Mouse (Mus musculus): Measurements from ENCODE around the gene Cyp46a1. TPM values are rescaled to one million over a fixed set of nuclear protein-coding genes. Genes with fewer than 3 reads are reported as not detected.

The Cyp46a1 gene
- polyA plus RNA-seq, 1 experiment from 2014 or later: 0.09 TPM

DNA sequence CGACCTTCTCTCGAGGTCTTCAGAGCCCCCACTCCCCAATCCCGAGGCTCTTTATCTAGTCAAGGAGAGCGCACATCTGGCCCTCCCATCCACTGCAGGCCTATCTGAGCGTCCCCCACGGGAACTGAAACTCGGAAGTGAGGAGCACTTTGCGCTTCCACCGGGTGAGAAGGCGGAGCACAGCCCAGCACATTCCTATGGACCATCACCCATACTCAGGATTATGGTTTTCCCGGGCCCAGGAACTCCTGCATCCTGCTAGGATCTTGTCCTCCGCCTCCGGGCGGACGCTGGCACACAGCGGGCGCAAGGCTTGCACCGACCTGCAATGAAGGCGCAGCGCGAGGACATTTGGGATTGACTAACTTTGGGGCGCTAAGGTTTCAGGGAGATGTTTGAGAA lies 699 bp upstream of the Cyp46a1 start:
- H3K4me2 ChIP-seq: peak overlapping the region; percentile 79
- peaks cover 19% of the 10 kb centered on the region for H3K4me1 ChIP-seq (replicated peaks)
- H3K9me3 ChIP-seq (replicated peaks): no peaks in the 10 kb centered on the region
- H3K4me3 ChIP-seq (replicated peaks): peak overlapping the region; percentile 52
- H3K27me3 ChIP-seq: peaks cover 92% of the 10 kb centered on the region
- peak; percentile 43 for ATAC-seq (ENCODE audit: insufficient read depth)
- no peaks in the 10 kb centered on the region for H3K36me3 ChIP-seq (replicated peaks)
- WGBS (ENCODE audit: insufficient replicate concordance): under 1% methylated on average over 22 of the region's 22 CpGs
- no peak overlapping the region for H3K9ac ChIP-seq
- no peak overlapping the region for H3K27ac ChIP-seq (replicated peaks)

DNA sequence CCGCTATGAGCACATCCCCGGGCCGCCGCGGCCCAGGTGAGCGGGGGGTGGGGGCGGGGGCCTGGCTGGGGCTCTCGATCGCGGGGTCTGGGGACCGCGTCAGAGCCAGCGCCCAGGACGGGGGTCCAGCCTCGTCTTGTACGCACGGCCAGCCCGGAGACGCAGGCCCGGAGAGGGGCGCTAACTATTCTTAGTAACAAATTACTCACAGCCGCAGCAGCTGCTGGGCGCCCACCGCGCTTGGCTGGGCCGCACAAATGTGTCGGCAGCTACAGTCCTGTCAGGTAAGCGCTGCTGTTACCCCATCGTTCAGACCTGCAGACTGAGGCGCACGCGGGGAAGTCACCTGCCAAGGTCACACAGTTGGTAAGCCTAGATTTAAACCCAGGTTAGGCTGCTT lies 348 bp downstream of the Cyp46a1 start:
- ATAC-seq (ENCODE audit: insufficient read depth): no peak
- 2% methylated on average over 32 of the region's 32 CpGs for WGBS (ENCODE audit: insufficient replicate concordance)
- Histone ChIP-seq H3K9me3 (replicated peaks) (no peaks in the 10 kb centered on the region), H3K9ac (no peak overlapping the region), H3K36me3 (replicated peaks) (no peaks in the 10 kb centered on the region), H3K4me3 (replicated peaks) (peak overlapping the region; percentile 52), H3K27me3 (peaks cover 85% of the 10 kb centered on the region), H3K4me2 (peak overlapping the region; percentile 79), H3K4me1 (replicated peaks) (peaks cover 19% of the 10 kb centered on the region), H3K27ac (replicated peaks) (no peak overlapping the region)

DNA sequence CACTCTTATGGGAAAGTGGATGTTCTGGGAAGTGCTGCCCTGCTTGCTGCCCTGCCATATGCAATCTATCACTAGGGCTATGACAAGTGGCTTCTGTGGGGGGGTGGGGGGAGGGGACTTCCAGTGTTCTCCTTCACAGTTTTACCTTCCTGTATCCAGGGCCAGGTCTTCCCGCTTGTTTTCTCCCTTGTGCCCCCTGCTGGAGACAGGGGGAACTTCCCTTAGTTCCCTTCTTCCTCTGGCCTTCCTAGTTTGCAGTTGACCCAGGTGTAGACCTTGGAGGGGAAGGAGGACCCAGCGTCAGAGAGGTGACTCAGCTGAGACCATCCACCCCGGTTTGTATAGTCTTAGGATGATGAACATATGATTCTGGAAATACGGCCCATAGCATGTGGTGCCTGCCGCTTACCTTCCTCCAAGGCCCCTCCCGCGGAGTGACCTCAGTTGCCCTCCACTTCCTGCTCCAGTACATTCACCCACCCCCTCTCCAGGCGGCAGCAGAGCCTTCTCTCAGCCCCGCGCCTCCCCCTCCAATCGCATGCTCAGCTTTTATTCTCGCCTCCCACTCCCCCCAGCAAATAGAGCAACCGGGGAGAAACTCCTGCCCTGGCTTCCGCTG lies 4.5 kb downstream of the Cyp46a1 start:
- Histone ChIP-seq H3K27ac (replicated peaks) (no peak overlapping the region), H3K9ac (no peak overlapping the region), H3K27me3 (peaks cover 47% of the 10 kb centered on the region), H3K4me3 (replicated peaks) (no peak overlapping the region), H3K9me3 (replicated peaks) (no peaks in the 10 kb centered on the region), H3K4me2 (no peak overlapping the region; the same call in 1 of the 2 replicates), H3K36me3 (replicated peaks) (no peaks in the 10 kb centered on the region), H3K4me1 (replicated peaks) (peaks cover 12% of the 10 kb centered on the region)
- ATAC-seq (ENCODE audit: insufficient read depth): no peak
- 14% methylated on average over 14 of the region's 14 CpGs for WGBS (ENCODE audit: insufficient replicate concordance)

GRCm38 (mm10) chr12:108348151-108348550 lies 14.0 kb downstream of the Cyp46a1 start:
- no peak for ATAC-seq (ENCODE audit: insufficient read depth)
- Histone ChIP-seq H3K27ac (replicated peaks) (no peak overlapping the region), H3K4me1 (replicated peaks) (no peaks in the 10 kb centered on the region), H3K9me3 (replicated peaks) (no peaks in the 10 kb centered on the region), H3K27me3 (peaks cover 25% of the 10 kb centered on the region), H3K4me2 (no peak overlapping the region), H3K4me3 (replicated peaks) (no peak overlapping the region), H3K36me3 (replicated peaks) (no peaks in the 10 kb centered on the region), H3K9ac (no peak overlapping the region)
- 56% methylated on average over 8 of the region's 8 CpGs for WGBS (ENCODE audit: insufficient replicate concordance)

DNA sequence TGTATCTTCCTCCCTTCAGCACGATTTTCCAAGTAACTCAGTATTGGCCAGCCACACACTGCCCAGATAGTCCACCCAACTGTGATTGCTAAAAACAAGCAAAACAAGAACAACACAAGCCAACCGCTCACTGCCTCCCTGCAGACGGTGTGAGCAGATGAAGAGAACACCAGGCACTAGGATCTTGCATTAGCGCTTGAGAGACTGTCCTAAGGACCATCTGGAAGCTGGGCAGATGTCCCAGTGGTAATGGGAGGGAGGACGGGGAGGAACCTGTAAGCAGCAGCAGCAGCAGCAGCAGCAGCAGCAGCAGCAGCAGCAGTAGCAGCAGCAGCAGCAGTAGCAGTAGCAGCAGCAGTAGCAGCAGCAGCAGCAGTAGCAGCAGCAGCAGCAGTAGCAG lies 14.8 kb downstream of the Cyp46a1 start:
- no peak overlapping the region for H3K4me2 ChIP-seq
- no peak overlapping the region for H3K27ac ChIP-seq (replicated peaks)
- H3K36me3 ChIP-seq (replicated peaks): no peaks in the 10 kb centered on the region
- no peaks in the 10 kb centered on the region for H3K4me1 ChIP-seq (replicated peaks)
- no peak overlapping the region for H3K9ac ChIP-seq
- H3K27me3 ChIP-seq: peaks cover 34% of the 10 kb centered on the region
- 54% methylated on average over 5 of the region's 5 CpGs for WGBS (ENCODE audit: insufficient replicate concordance)
- no peak for ATAC-seq (ENCODE audit: insufficient read depth)
- no peak overlapping the region for H3K4me3 ChIP-seq (replicated peaks)
- no peaks in the 10 kb centered on the region for H3K9me3 ChIP-seq (replicated peaks)

GRCm38 (mm10) chr12:108350931-108351330 lies 16.8 kb downstream of the Cyp46a1 start:
- no peak overlapping the region for H3K4me3 ChIP-seq (replicated peaks)
- peaks cover 40% of the 10 kb centered on the region for H3K27me3 ChIP-seq
- H3K9me3 ChIP-seq (replicated peaks): no peaks in the 10 kb centered on the region
- 68% methylated on average over 10 of the region's 10 CpGs for WGBS (ENCODE audit: insufficient replicate concordance)
- no peak overlapping the region for H3K4me2 ChIP-seq
- H3K9ac ChIP-seq: no peak overlapping the region
- no peak for ATAC-seq (ENCODE audit: insufficient read depth)
- H3K4me1 ChIP-seq (replicated peaks): no peaks in the 10 kb centered on the region
- no peaks in the 10 kb centered on the region for H3K36me3 ChIP-seq (replicated peaks)
- no peak overlapping the region for H3K27ac ChIP-seq (replicated peaks)

- no peak overlapping the region for H3K9ac ChIP-seq
- no peak overlapping the region for H3K27ac ChIP-seq (replicated peaks)
- no peaks in the 10 kb centered on the region for H3K36me3 ChIP-seq (replicated peaks)
- no peaks in the 10 kb centered on the region for H3K9me3 ChIP-seq (replicated peaks)
- peaks cover 40% of the 10 kb centered on the region for H3K27me3 ChIP-seq
- no peak for ATAC-seq (ENCODE audit: insufficient read depth)
- 6% methylated on average over 35 of the region's 35 CpGs for WGBS (ENCODE audit: insufficient replicate concordance)
- no peak overlapping the region for H3K4me2 ChIP-seq
- H3K4me3 ChIP-seq (replicated peaks): no peak overlapping the region
- no peaks in the 10 kb centered on the region for H3K4me1 ChIP-seq (replicated peaks)
These were observed 18.4 kb downstream of the Cyp46a1 start for GRCm38 (mm10) chr12:108352371-108353136.

DNA sequence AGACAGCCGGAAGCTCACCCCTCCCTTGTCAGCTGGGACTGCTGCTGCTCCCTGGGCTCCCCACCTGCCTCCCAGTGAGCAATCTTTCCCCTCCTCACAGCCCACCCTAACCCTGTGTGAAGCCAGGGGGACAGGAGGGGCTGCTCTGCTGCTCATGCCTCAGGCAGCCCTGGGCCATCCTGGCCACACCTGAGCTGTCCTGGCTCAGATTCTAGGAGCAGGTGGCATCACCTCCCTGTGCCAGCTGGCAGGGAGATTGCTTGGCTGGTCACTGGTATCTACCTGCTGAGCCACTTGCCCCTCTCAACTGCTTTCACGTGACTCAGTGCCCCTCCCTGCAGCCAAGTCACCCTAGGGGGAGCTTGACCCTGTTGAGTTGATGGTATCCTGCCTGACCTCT lies 20.1 kb downstream of the Cyp46a1 start:
- Histone ChIP-seq H3K27me3 (peaks cover 40% of the 10 kb centered on the region), H3K9ac (no peak overlapping the region), H3K4me1 (replicated peaks) (no peaks in the 10 kb centered on the region), H3K4me2 (no peak overlapping the region), H3K9me3 (replicated peaks) (no peaks in the 10 kb centered on the region), H3K36me3 (replicated peaks) (no peaks in the 10 kb centered on the region), H3K4me3 (replicated peaks) (no peak overlapping the region), H3K27ac (replicated peaks) (no peak overlapping the region)
- WGBS (ENCODE audit: insufficient replicate concordance): 59% methylated on average over 2 of the region's 2 CpGs
- ATAC-seq (ENCODE audit: insufficient read depth): no peak

DNA sequence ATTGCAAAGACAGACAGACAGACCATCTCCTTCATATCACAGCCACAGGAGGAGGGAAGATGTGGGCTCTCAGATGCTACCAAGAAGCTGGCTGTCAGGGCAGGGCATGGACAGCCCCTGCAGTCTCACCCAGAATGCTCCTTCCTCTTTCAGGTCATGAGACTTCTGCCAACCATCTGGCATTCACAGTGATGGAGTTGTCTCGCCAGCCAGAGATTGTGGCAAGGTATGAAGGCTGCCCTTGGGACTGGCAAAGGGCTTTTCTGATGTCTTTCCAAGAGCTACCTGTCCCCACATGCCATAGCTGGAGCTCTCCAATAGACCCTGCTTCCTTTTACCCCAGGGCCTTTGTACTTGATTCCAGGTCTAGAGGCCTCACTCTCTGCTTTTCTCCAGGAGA lies 21.1 kb downstream of the Cyp46a1 start:
- H3K36me3 ChIP-seq (replicated peaks): no peaks in the 10 kb centered on the region
- no peak overlapping the region for H3K27ac ChIP-seq (replicated peaks)
- 50% methylated on average over 1 of the region's 1 CpGs for WGBS (ENCODE audit: insufficient replicate concordance)
- no peak overlapping the region for H3K9ac ChIP-seq
- H3K4me3 ChIP-seq (replicated peaks): no peak overlapping the region
- H3K4me1 ChIP-seq (replicated peaks): no peaks in the 10 kb centered on the region
- ATAC-seq (ENCODE audit: insufficient read depth): no peak
- H3K27me3 ChIP-seq: peaks cover 40% of the 10 kb centered on the region
- H3K4me2 ChIP-seq: no peak overlapping the region
- H3K9me3 ChIP-seq (replicated peaks): no peaks in the 10 kb centered on the region

DNA sequence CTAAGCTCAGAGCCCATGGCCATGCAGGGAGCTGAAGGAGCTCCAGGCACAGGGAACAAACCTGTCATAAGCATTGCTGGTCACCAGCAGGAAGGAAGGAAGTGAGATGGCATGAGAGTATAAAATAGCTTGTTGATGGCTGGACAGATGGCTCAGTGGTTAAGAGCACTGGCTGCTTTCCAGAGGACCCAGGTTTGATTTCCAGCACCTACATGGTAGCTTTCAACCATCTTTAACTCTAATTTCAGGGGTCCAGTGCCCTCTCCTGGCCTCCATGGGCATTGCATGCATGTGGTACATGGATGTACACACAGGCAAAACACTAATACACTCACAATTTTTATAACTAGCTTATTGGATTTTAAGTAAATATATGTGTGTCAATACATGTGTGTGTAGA lies 21.8 kb downstream of the Cyp46a1 start:
- H3K4me1 ChIP-seq (replicated peaks): no peaks in the 10 kb centered on the region
- H3K36me3 ChIP-seq (replicated peaks): no peaks in the 10 kb centered on the region
- no peak overlapping the region for H3K27ac ChIP-seq (replicated peaks)
- H3K4me3 ChIP-seq (replicated peaks): no peak overlapping the region
- H3K4me2 ChIP-seq: no peak overlapping the region
- H3K9ac ChIP-seq: no peak overlapping the region
- no peaks in the 10 kb centered on the region for H3K9me3 ChIP-seq (replicated peaks)
- H3K27me3 ChIP-seq: peaks cover 36% of the 10 kb centered on the region
- no peak for ATAC-seq (ENCODE audit: insufficient read depth)

DNA sequence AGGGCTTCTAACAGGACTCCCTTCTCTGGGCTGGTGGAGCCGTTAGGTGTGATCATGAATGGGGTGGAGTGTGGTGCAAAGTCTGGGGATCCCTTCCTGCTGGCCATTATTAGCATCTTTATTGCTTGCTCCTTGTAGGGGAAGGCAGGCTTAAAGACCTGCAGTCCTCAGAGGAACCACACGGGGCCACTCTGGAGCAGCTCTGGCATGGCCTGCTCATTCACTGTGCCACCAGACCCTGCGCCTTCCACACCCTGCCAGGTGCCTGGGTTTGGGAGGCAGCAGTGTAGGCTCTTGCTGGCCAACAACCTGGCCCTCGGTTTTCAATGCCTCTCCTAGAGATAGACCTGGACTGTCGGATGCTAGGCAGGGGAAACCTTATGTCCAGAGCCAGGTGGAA lies 29.6 kb downstream of the Cyp46a1 start:
- Histone ChIP-seq H3K9ac (no peak overlapping the region), H3K27me3 (no peaks in the 10 kb centered on the region), H3K4me2 (no peak overlapping the region), H3K9me3 (replicated peaks) (no peaks in the 10 kb centered on the region), H3K36me3 (replicated peaks) (no peaks in the 10 kb centered on the region), H3K4me1 (replicated peaks) (no peaks in the 10 kb centered on the region), H3K4me3 (replicated peaks) (no peak overlapping the region), H3K27ac (replicated peaks) (no peak overlapping the region)
- 4% methylated on average over 5 of the region's 5 CpGs for WGBS (ENCODE audit: insufficient replicate concordance)
- ATAC-seq (ENCODE audit: insufficient read depth): no peak

DNA sequence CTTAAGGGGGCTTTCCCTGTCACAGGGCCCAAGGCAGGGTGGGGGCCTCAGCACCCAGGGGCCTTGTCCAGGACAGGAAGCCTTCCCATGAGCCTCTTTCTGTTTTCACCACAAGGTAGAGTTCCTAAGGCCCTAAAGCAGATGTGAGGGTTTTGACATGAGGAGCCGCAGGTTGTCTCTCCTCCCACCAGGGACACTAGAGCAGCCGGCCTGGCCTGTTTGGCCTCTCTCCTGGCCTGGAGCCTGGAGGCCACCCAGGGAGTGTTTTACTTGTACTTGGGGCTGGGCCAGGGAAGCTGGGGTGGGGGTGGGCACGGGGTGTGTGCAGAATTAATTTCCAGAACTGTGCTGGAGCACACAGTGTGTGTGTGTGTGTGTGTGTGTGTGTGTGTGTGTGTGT lies 31.2 kb downstream of the Cyp46a1 start:
- no peaks in the 10 kb centered on the region for H3K9me3 ChIP-seq (replicated peaks)
- no peak for ATAC-seq (ENCODE audit: insufficient read depth)
- H3K27me3 ChIP-seq: no peaks in the 10 kb centered on the region
- WGBS (ENCODE audit: insufficient replicate concordance): 53% methylated on average over 3 of the region's 3 CpGs
- H3K4me1 ChIP-seq (replicated peaks): no peaks in the 10 kb centered on the region
- no peaks in the 10 kb centered on the region for H3K36me3 ChIP-seq (replicated peaks)
- no peak overlapping the region for H3K9ac ChIP-seq
- no peak overlapping the region for H3K27ac ChIP-seq (replicated peaks)
- no peak overlapping the region for H3K4me3 ChIP-seq (replicated peaks)
- no peak overlapping the region for H3K4me2 ChIP-seq
